Mouse (Mus musculus): ENCODE results near the gene Gm5678. TPM values are rescaled to one million over a fixed set of nuclear protein-coding genes. Genes with fewer than 3 reads are reported as not detected.
A peak's percentile ranks its signal among the peaks of the same experiment; 100 is the strongest.

Gm5678 gene
- polyA plus RNA-seq (2014; fragmentation: Nextera tagmentation; extraction: Ambion mirVana), result not detected in 2 replicates

DNA sequence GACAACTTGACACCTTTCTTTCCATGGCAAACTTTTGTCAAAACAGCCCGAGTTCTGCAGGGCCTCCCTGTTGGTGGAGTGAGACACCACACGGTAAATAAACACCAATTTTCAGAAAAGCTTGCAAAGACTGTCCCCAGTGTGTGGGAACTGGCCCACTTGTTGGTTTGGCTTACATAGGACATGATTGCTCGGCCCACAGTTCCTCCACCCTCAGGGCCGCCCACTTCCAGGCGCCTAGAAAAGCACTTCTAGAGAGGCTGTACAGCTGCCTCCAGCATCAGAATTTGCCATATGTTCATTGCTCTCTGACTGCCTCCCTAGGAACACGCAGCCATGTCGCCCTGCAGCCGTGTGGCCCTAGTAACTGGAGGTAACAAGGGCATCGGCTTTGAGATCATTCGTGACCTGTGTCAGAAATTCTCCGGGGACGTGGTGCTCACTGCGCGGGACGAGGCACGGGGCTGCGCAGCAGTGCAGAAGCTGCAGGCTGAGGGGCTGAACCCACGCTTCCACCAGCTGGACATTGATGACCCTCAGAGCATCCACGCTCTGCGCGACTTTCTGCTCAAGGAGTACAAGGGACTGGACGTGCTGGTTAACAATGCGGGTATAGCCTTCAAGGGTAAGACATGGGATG, at the start of gene Gm5678:
Gene Gm5678, plus strand, starts transcription at position 337 of the 640 bp plus-strand sequence.
- Histone ChIP-seq H3K9me3 (replicated peaks; ENCODE audit: control insufficient read depth, low read length) (no peaks in the 10 kb centered on the region), H3K9ac (ENCODE audit: low read depth, low read length) (no peak within 1 kb of the TSS), H3K27ac (ENCODE audit: low read depth, low read length) (no peak within 1 kb of the TSS), H3K27me3 (ENCODE audit: control insufficient read depth, insufficient read depth, low read length) (no peaks in the 10 kb centered on the region; the same call in 1 of the 2 replicates), H3K4me1 (ENCODE audit: control insufficient read depth, insufficient read depth, low read length) (no peaks in the 10 kb centered on the region), H3K4me3 (ENCODE audit: low read depth, low read length) (no peak within 1 kb of the TSS), H3K36me3 (ENCODE audit: control insufficient read depth, insufficient read depth, low read length) (no peaks in the 10 kb centered on the region), H3K4me2 (no peak within 1 kb of the TSS)
- 72% methylated on average over 23 of the region's 23 CpGs for WGBS (ENCODE audit: insufficient replicate concordance)
- no peak for ATAC-seq (replicated peaks; ENCODE audit: insufficient number of reproducible peaks, low FRiP score, low TSS enrichment)

GRCm38 (mm10) chr16:93578346-93579005, 49.4 kb upstream of the Gm5678 start:
- ATAC-seq (replicated peaks; ENCODE audit: insufficient number of reproducible peaks, low FRiP score, low TSS enrichment), result no peak
- H3K4me3 ChIP-seq (ENCODE audit: low read depth, low read length), result no peak overlapping the region
- H3K9me3 ChIP-seq (replicated peaks; ENCODE audit: control insufficient read depth, low read length), result no peaks in the 10 kb centered on the region
- no peak overlapping the region for H3K27ac ChIP-seq (ENCODE audit: low read depth, low read length)
- no peak overlapping the region for H3K9ac ChIP-seq (ENCODE audit: low read depth, low read length)
- H3K27me3 ChIP-seq (ENCODE audit: control insufficient read depth, insufficient read depth, low read length), result no peaks in the 10 kb centered on the region
- no peak overlapping the region for H3K4me2 ChIP-seq
- H3K4me1 ChIP-seq (ENCODE audit: control insufficient read depth, insufficient read depth, low read length), result peaks cover 7% of the 10 kb centered on the region
- H3K36me3 ChIP-seq (ENCODE audit: control insufficient read depth, insufficient read depth, low read length), result no peaks in the 10 kb centered on the region
- WGBS (ENCODE audit: insufficient replicate concordance), result 81% methylated on average over 8 of the region's 8 CpGs

- ATAC-seq (replicated peaks; ENCODE audit: insufficient number of reproducible peaks, low FRiP score, low TSS enrichment), result no peak; the same call in 1 of the 2 replicates
- WGBS (ENCODE audit: insufficient replicate concordance), result 32% methylated on average over 6 of the region's 6 CpGs
- Histone ChIP-seq H3K9me3 (replicated peaks; ENCODE audit: control insufficient read depth, low read length) (no peaks in the 10 kb centered on the region), H3K36me3 (ENCODE audit: control insufficient read depth, insufficient read depth, low read length) (no peaks in the 10 kb centered on the region), H3K4me3 (ENCODE audit: low read depth, low read length) (no peak overlapping the region), H3K27me3 (ENCODE audit: control insufficient read depth, insufficient read depth, low read length) (no peaks in the 10 kb centered on the region), H3K9ac (ENCODE audit: low read depth, low read length) (no peak overlapping the region), H3K27ac (ENCODE audit: low read depth, low read length) (peak overlapping the region; percentile 81), H3K4me2 (no peak overlapping the region), H3K4me1 (ENCODE audit: control insufficient read depth, insufficient read depth, low read length) (peaks cover 7% of the 10 kb centered on the region)
Measured at GRCm38 (mm10) chr16:93581125-93581524, 46.8 kb upstream of the Gm5678 start.

GRCm38 (mm10) chr16:93584976-93585702, 42.8 kb upstream of the Gm5678 start:
- Histone ChIP-seq H3K4me3 (ENCODE audit: low read depth, low read length) (no peak overlapping the region), H3K9me3 (replicated peaks; ENCODE audit: control insufficient read depth, low read length) (no peaks in the 10 kb centered on the region), H3K27me3 (ENCODE audit: control insufficient read depth, insufficient read depth, low read length) (no peaks in the 10 kb centered on the region), H3K27ac (ENCODE audit: low read depth, low read length) (no peak overlapping the region), H3K4me2 (no peak overlapping the region), H3K36me3 (ENCODE audit: control insufficient read depth, insufficient read depth, low read length) (0 out of 2 replicates have a peak, but pooled peaks cover 4% of the 10 kb centered on the region), H3K9ac (ENCODE audit: low read depth, low read length) (no peak overlapping the region), H3K4me1 (ENCODE audit: control insufficient read depth, insufficient read depth, low read length) (peaks cover 16% of the 10 kb centered on the region)
- ATAC-seq (replicated peaks; ENCODE audit: insufficient number of reproducible peaks, low FRiP score, low TSS enrichment), result no peak
- WGBS (ENCODE audit: insufficient replicate concordance), result 84% methylated on average over 24 of the region's 24 CpGs

GRCm38 (mm10) chr16:93585703-93586205, 42.1 kb upstream of the Gm5678 start:
- Histone ChIP-seq H3K27ac (ENCODE audit: low read depth, low read length) (no peak overlapping the region), H3K9ac (ENCODE audit: low read depth, low read length) (no peak overlapping the region), H3K27me3 (ENCODE audit: control insufficient read depth, insufficient read depth, low read length) (no peaks in the 10 kb centered on the region), H3K9me3 (replicated peaks; ENCODE audit: control insufficient read depth, low read length) (no peaks in the 10 kb centered on the region), H3K4me1 (ENCODE audit: control insufficient read depth, insufficient read depth, low read length) (peaks cover 14% of the 10 kb centered on the region), H3K36me3 (ENCODE audit: control insufficient read depth, insufficient read depth, low read length) (0 out of 2 replicates have a peak, but pooled peaks cover 6% of the 10 kb centered on the region), H3K4me2 (no peak overlapping the region), H3K4me3 (ENCODE audit: low read depth, low read length) (no peak overlapping the region)
- ATAC-seq (replicated peaks; ENCODE audit: insufficient number of reproducible peaks, low FRiP score, low TSS enrichment), result no peak
- WGBS (ENCODE audit: insufficient replicate concordance), result 84% methylated on average over 9 of the region's 9 CpGs

- no peak for ATAC-seq (replicated peaks; ENCODE audit: insufficient number of reproducible peaks, low FRiP score, low TSS enrichment)
- Histone ChIP-seq H3K27ac (ENCODE audit: low read depth, low read length) (no peak overlapping the region), H3K4me2 (no peak overlapping the region), H3K36me3 (ENCODE audit: control insufficient read depth, insufficient read depth, low read length) (0 out of 2 replicates have a peak, but pooled peaks cover 7% of the 10 kb centered on the region), H3K9me3 (replicated peaks; ENCODE audit: control insufficient read depth, low read length) (no peaks in the 10 kb centered on the region), H3K9ac (ENCODE audit: low read depth, low read length) (no peak overlapping the region), H3K27me3 (ENCODE audit: control insufficient read depth, insufficient read depth, low read length) (no peaks in the 10 kb centered on the region), H3K4me3 (ENCODE audit: low read depth, low read length) (no peak overlapping the region), H3K4me1 (ENCODE audit: control insufficient read depth, insufficient read depth, low read length) (peaks cover 9% of the 10 kb centered on the region)
- WGBS (ENCODE audit: insufficient replicate concordance), result 67% methylated on average over 8 of the region's 8 CpGs
Measured at GRCm38 (mm10) chr16:93586382-93586781, 41.5 kb upstream of the Gm5678 start.

DNA sequence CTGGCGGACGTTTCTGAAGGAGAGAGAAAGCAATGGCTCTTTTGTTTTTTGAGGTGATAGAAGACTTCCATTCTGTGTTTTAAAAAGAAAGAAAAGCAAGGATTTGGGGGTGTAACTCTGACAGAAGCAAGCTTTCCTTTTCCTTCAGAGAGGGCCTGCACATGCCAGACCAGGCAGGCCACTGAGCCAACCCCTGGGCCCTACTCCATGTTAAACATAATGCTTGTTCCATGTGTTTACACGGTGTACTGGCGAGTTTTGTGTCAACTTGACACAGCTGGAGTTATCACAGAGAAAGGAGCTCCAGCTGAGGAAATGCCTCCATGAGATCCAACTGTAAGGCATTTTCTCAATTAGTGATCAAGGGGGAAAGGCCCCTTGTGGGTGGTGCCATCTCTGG, 39.6 kb upstream of the Gm5678 start:
- no peak overlapping the region for H3K4me2 ChIP-seq
- no peak overlapping the region for H3K9ac ChIP-seq (ENCODE audit: low read depth, low read length)
- H3K4me3 ChIP-seq (ENCODE audit: low read depth, low read length), result no peak overlapping the region
- H3K27ac ChIP-seq (ENCODE audit: low read depth, low read length), result 0 out of 2 replicates have a peak overlapping the region, but pooled peaks have one; percentile 35
- peaks cover 9% of the 10 kb centered on the region for H3K4me1 ChIP-seq (ENCODE audit: control insufficient read depth, insufficient read depth, low read length)
- no peaks in the 10 kb centered on the region for H3K27me3 ChIP-seq (ENCODE audit: control insufficient read depth, insufficient read depth, low read length)
- WGBS (ENCODE audit: insufficient replicate concordance), result 49% methylated on average over 4 of the region's 4 CpGs
- no peaks in the 10 kb centered on the region for H3K9me3 ChIP-seq (replicated peaks; ENCODE audit: control insufficient read depth, low read length)
- H3K36me3 ChIP-seq (ENCODE audit: control insufficient read depth, insufficient read depth, low read length), result 0 out of 2 replicates have a peak, but pooled peaks cover 7% of the 10 kb centered on the region
- no peak for ATAC-seq (replicated peaks; ENCODE audit: insufficient number of reproducible peaks, low FRiP score, low TSS enrichment)

DNA sequence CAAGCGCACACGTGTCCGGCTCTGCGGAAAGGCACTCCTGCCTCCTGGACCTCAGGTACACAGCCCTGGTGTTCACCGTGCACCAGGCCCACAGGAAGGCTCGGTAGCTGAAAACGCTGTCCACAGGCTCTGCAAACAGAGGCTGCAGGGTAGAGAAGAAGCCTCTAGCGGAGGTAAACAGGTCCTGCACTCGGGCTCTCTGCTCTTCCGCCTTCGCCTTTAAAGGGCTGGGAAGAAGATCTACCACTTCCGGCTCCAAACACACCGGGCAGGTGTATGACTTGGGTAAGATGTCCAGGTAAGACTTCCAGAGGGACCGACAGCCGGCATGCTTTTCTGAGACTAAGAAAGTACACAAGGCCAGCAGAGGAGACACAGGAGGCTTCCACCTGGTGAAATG, 37.0 kb upstream of the Gm5678 start:
- H3K9me3 ChIP-seq (replicated peaks; ENCODE audit: control insufficient read depth, low read length), result no peaks in the 10 kb centered on the region
- 0 out of 2 replicates have a peak, but pooled peaks cover 7% of the 10 kb centered on the region for H3K36me3 ChIP-seq (ENCODE audit: control insufficient read depth, insufficient read depth, low read length)
- H3K4me3 ChIP-seq (ENCODE audit: low read depth, low read length), result no peak overlapping the region
- no peak overlapping the region for H3K9ac ChIP-seq (ENCODE audit: low read depth, low read length)
- WGBS (ENCODE audit: insufficient replicate concordance), result 90% methylated on average over 15 of the region's 15 CpGs
- no peaks in the 10 kb centered on the region for H3K27me3 ChIP-seq (ENCODE audit: control insufficient read depth, insufficient read depth, low read length)
- ATAC-seq (replicated peaks; ENCODE audit: insufficient number of reproducible peaks, low FRiP score, low TSS enrichment), result no peak
- H3K4me2 ChIP-seq, result no peak overlapping the region
- H3K4me1 ChIP-seq (ENCODE audit: control insufficient read depth, insufficient read depth, low read length), result peaks cover 9% of the 10 kb centered on the region
- H3K27ac ChIP-seq (ENCODE audit: low read depth, low read length), result no peak overlapping the region
